Mouse (Mus musculus): ENCODE results near the gene Rps3.
A peak's percentile ranks its signal among the peaks of the same experiment; 100 is the strongest.

Rps3 gene

DNA sequence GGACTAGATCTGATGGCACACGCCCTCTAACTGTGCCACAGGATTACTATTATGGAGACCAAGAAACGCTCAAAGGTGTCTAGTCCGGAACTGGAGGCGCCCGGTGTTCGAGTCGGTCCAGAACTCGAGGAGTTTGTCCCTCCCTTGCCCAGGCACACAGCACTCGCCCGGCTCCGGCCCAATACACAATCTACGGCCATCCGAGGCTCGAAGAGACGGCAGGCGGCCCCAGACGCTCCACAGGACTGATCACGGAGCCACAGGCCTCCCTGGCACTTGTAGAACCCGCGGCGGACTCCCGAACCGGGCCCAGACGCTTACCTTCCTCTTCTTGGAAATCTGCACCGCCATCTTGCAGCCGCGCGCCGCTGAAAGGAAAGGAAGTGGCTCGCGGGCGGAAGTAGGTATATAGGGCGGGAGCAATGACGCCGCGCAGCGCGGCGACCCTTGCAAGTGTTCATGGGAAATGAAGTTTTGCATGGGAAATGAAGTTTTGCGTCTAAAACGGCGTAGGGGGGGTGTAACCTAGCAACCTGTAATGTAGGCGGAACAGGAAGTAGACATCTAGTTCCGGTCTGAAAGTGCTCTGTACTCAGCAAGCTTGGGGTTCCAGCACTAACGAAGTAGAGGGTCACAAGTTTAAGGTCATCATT is at the start of gene Rps3:
Gene Rps3 (minus strand): TSS at position 468 of the 653 bp plus-strand sequence.
- Histone ChIP-seq H3K36me3 (ENCODE audit: insufficient read depth, low read length) (peaks cover 47% of the 10 kb centered on the region), H3K27me3 (ENCODE audit: insufficient read depth, low read length) (no peaks in the 10 kb centered on the region), H3K9me3 (ENCODE audit: low read length) (no peaks in the 10 kb centered on the region), H3K4me3 (replicated peaks; ENCODE audit: low read length) (peak within 1 kb of the TSS; percentile 94), H3K4me1 (replicated peaks; ENCODE audit: low read depth, low read length) (peaks cover 44% of the 10 kb centered on the region)
- no peak for TF ChIP-seq CTCF (conservative IDR thresholded peaks at IDR 0.05; ENCODE audit: low read length)
- no peak for TF ChIP-seq NANOG (IDR thresholded peaks at IDR 0.05; ENCODE audit: borderline replicate concordance, low read length)
- TF ChIP-seq POU5F1 (IDR thresholded peaks at IDR 0.05; ENCODE audit: borderline replicate concordance, low read length) = no peak

GRCm38 (mm10) chr7:99532526-99532925 is 49.0 kb upstream of the Rps3 start:
- H3K9me3 ChIP-seq (ENCODE audit: low read length) = peaks cover 5% of the 10 kb centered on the region; the same call in 1 of the 2 replicates
- H3K27me3 ChIP-seq (ENCODE audit: insufficient read depth, low read length) = peaks cover 42% of the 10 kb centered on the region
- H3K4me1 ChIP-seq (replicated peaks; ENCODE audit: low read depth, low read length) = peaks cover 56% of the 10 kb centered on the region
- H3K36me3 ChIP-seq (ENCODE audit: insufficient read depth, low read length) = no peaks in the 10 kb centered on the region
- TF ChIP-seq POU5F1 (IDR thresholded peaks at IDR 0.05; ENCODE audit: borderline replicate concordance, low read length) (no peak), NANOG (IDR thresholded peaks at IDR 0.05; ENCODE audit: borderline replicate concordance, low read length) (no peak), CTCF (conservative IDR thresholded peaks at IDR 0.05; ENCODE audit: low read length) (no peak)
- no peak overlapping the region for H3K4me3 ChIP-seq (replicated peaks; ENCODE audit: low read length)

GRCm38 (mm10) chr7:99531408-99531970 is 48.0 kb upstream of the Rps3 start:
- H3K9me3 ChIP-seq (ENCODE audit: low read length) = peaks cover 5% of the 10 kb centered on the region; the same call in 1 of the 2 replicates
- H3K4me3 ChIP-seq (replicated peaks; ENCODE audit: low read length) = no peak overlapping the region
- TF ChIP-seq POU5F1 (IDR thresholded peaks at IDR 0.05; ENCODE audit: borderline replicate concordance, low read length) = no peak
- no peak for TF ChIP-seq NANOG (IDR thresholded peaks at IDR 0.05; ENCODE audit: borderline replicate concordance, low read length)
- no peak for TF ChIP-seq CTCF (conservative IDR thresholded peaks at IDR 0.05; ENCODE audit: low read length)
- peaks cover 46% of the 10 kb centered on the region for H3K4me1 ChIP-seq (replicated peaks; ENCODE audit: low read depth, low read length)
- H3K27me3 ChIP-seq (ENCODE audit: insufficient read depth, low read length) = peaks cover 32% of the 10 kb centered on the region
- H3K36me3 ChIP-seq (ENCODE audit: insufficient read depth, low read length) = no peaks in the 10 kb centered on the region

GRCm38 (mm10) chr7:99529410-99529809 is 45.9 kb upstream of the Rps3 start:
- no peak for TF ChIP-seq CTCF (conservative IDR thresholded peaks at IDR 0.05; ENCODE audit: low read length)
- TF ChIP-seq POU5F1 (IDR thresholded peaks at IDR 0.05; ENCODE audit: borderline replicate concordance, low read length) = no peak
- TF ChIP-seq NANOG (IDR thresholded peaks at IDR 0.05; ENCODE audit: borderline replicate concordance, low read length) = no peak
- peaks cover 20% of the 10 kb centered on the region for H3K27me3 ChIP-seq (ENCODE audit: insufficient read depth, low read length)
- H3K9me3 ChIP-seq (ENCODE audit: low read length) = peaks cover 5% of the 10 kb centered on the region; the same call in 1 of the 2 replicates
- peaks cover 31% of the 10 kb centered on the region for H3K4me1 ChIP-seq (replicated peaks; ENCODE audit: low read depth, low read length)
- no peak overlapping the region for H3K4me3 ChIP-seq (replicated peaks; ENCODE audit: low read length)
- no peaks in the 10 kb centered on the region for H3K36me3 ChIP-seq (ENCODE audit: insufficient read depth, low read length)

DNA sequence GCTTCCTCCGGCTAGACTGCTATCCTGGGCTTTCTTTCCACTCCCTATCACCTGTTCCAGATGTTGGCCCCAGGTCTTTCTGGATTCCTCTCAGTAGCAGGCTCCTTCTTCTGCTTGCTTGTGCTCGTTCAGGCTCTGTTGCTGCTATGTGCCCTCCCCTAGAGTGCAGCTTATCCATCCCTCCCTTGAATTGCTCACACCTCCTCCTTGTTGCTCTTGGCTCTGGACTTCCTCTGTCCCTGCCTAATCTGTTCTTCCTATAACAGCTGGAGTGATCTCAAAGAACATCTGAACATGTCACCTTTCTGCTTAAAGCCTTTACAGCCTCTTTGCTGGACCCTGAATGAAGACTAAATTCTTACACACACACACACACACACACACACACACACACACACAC is 45.0 kb upstream of the Rps3 start:
- TF ChIP-seq POU5F1 (IDR thresholded peaks at IDR 0.05; ENCODE audit: borderline replicate concordance, low read length) = no peak
- no peak for TF ChIP-seq CTCF (conservative IDR thresholded peaks at IDR 0.05; ENCODE audit: low read length)
- no peak for TF ChIP-seq NANOG (IDR thresholded peaks at IDR 0.05; ENCODE audit: borderline replicate concordance, low read length)

GRCm38 (mm10) chr7:99523837-99524236 is 40.3 kb upstream of the Rps3 start:
- no peak overlapping the region for H3K4me3 ChIP-seq (replicated peaks; ENCODE audit: low read length)
- TF ChIP-seq NANOG (IDR thresholded peaks at IDR 0.05; ENCODE audit: borderline replicate concordance, low read length) = no peak
- TF ChIP-seq POU5F1 (IDR thresholded peaks at IDR 0.05; ENCODE audit: borderline replicate concordance, low read length) = no peak
- no peak for TF ChIP-seq CTCF (conservative IDR thresholded peaks at IDR 0.05; ENCODE audit: low read length)
- peaks cover 11% of the 10 kb centered on the region for H3K4me1 ChIP-seq (replicated peaks; ENCODE audit: low read depth, low read length)

More for the DNA sequence above, 45.0 kb upstream of the Rps3 start:
- Histone ChIP-seq H3K9me3 (ENCODE audit: low read length) (peaks cover 5% of the 10 kb centered on the region; the same call in 1 of the 2 replicates), H3K4me3 (replicated peaks; ENCODE audit: low read length) (no peak overlapping the region), H3K4me1 (replicated peaks; ENCODE audit: low read depth, low read length) (peaks cover 23% of the 10 kb centered on the region), H3K36me3 (ENCODE audit: insufficient read depth, low read length) (no peaks in the 10 kb centered on the region), H3K27me3 (ENCODE audit: insufficient read depth, low read length) (peaks cover 14% of the 10 kb centered on the region)

DNA sequence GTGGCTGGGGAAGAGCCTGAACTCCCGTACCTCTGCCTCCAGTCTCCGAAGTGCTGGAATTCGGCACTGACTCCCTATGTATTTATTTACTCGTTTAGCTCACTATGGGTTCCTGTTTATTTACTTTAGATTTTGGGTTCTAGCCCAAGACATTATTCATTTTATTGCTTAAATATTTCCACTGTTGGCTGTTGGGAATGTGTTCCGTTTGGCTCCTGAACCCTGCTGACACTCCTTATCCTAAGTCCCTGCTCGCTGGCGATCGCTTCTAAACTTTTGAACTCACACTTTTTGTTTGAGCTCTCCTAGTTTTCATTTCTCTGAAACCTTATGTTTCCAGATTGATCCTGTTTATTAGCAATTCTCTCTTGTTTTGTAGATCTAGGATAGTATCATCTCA is 39.6 kb upstream of the Rps3 start:
- Histone ChIP-seq H3K27me3 (ENCODE audit: insufficient read depth, low read length) (no peaks in the 10 kb centered on the region), H3K36me3 (ENCODE audit: insufficient read depth, low read length) (no peaks in the 10 kb centered on the region), H3K9me3 (ENCODE audit: low read length) (no peaks in the 10 kb centered on the region), H3K4me1 (replicated peaks; ENCODE audit: low read depth, low read length) (peaks cover 17% of the 10 kb centered on the region), H3K4me3 (replicated peaks; ENCODE audit: low read length) (no peak overlapping the region)
- TF ChIP-seq CTCF (conservative IDR thresholded peaks at IDR 0.05; ENCODE audit: low read length) = no peak

More at GRCm38 (mm10) chr7:99523837-99524236, 40.3 kb upstream of the Rps3 start:
- Histone ChIP-seq H3K9me3 (ENCODE audit: low read length) (no peaks in the 10 kb centered on the region), H3K27me3 (ENCODE audit: insufficient read depth, low read length) (no peaks in the 10 kb centered on the region), H3K36me3 (ENCODE audit: insufficient read depth, low read length) (no peaks in the 10 kb centered on the region)

- Histone ChIP-seq H3K9me3 (ENCODE audit: low read length) (no peaks in the 10 kb centered on the region), H3K27me3 (ENCODE audit: insufficient read depth, low read length) (no peaks in the 10 kb centered on the region), H3K4me3 (replicated peaks; ENCODE audit: low read length) (no peak overlapping the region), H3K36me3 (ENCODE audit: insufficient read depth, low read length) (no peaks in the 10 kb centered on the region), H3K4me1 (replicated peaks; ENCODE audit: low read depth, low read length) (peaks cover 28% of the 10 kb centered on the region)
- TF ChIP-seq CTCF (conservative IDR thresholded peaks at IDR 0.05; ENCODE audit: low read length) (no peak), NANOG (IDR thresholded peaks at IDR 0.05; ENCODE audit: borderline replicate concordance, low read length) (no peak; the same call in 1 of the 2 replicates), POU5F1 (IDR thresholded peaks at IDR 0.05; ENCODE audit: borderline replicate concordance, low read length) (no peak)
Observed at GRCm38 (mm10) chr7:99518954-99519644, 35.6 kb upstream of the Rps3 start.
